ENCODE assay signal across 30 mouse cellular contexts in genomic region chr13:109727346-109727745, GRCm38 (mm10).
"Had no signal": no experiment of that assay in that cellular context is flagged by ENCODE, and none has a peak within 500 bp of the region (broad histone marks: within the 10 kb centered on the region; RNA-seq: fewer than 3 reads in every experiment).

No protein-coding gene starts in this region.

- H3K27ac ChIP-seq: limb, embryonic 10.5 days; limb, embryonic 12.5 days; limb, embryonic 15.5 days; liver, embryonic 12.5 days; liver, embryonic 13.5 days; liver, embryonic 14.5 days; liver, embryonic 15.5 days; lung, embryonic 15.5 days; macrophage; midbrain, embryonic 10.5 days; midbrain, embryonic 12.5 days; midbrain, embryonic 13.5 days; midbrain, embryonic 15.5 days; neural tube, embryonic 12.5 days had no signal

- H3K36me3 ChIP-seq: limb, embryonic 10.5 days; limb, embryonic 12.5 days; limb, embryonic 13.5 days; limb, embryonic 15.5 days; liver, embryonic 13.5 days; lung, embryonic 15.5 days; midbrain, embryonic 10.5 days; midbrain, embryonic 12.5 days; midbrain, embryonic 13.5 days; midbrain, embryonic 15.5 days; neural tube, embryonic 12.5 days had no signal

- H3K4me3 ChIP-seq: limb, embryonic 10.5 days; limb, embryonic 12.5 days; limb, embryonic 13.5 days; limb, embryonic 15.5 days; liver, embryonic 12.5 days; liver, embryonic 13.5 days; liver, embryonic 15.5 days; lung, embryonic 15.5 days; megakaryocyte, embryonic 14.5 days; midbrain, embryonic 10.5 days; midbrain, embryonic 12.5 days; midbrain, embryonic 13.5 days; midbrain, embryonic 15.5 days; myocyte; neural tube, embryonic 12.5 days had no signal

- H3K4me2 ChIP-seq: limb, embryonic 12.5 days; limb, embryonic 13.5 days; limb, embryonic 15.5 days; liver, embryonic 11.5 days; liver, embryonic 12.5 days; liver, embryonic 13.5 days; liver, embryonic 15.5 days; lung, embryonic 14.5 days; lung, embryonic 15.5 days; midbrain, embryonic 12.5 days; midbrain, embryonic 13.5 days; midbrain, embryonic 15.5 days; neural tube, embryonic 12.5 days had no signal

- H3K9ac ChIP-seq: limb, embryonic 12.5 days; limb, embryonic 13.5 days; limb, embryonic 15.5 days; liver, embryonic 12.5 days; liver, embryonic 13.5 days; liver, embryonic 14.5 days; liver, embryonic 15.5 days; liver, postnatal 0 days; lung, embryonic 14.5 days; lung, embryonic 15.5 days; midbrain, embryonic 12.5 days; midbrain, embryonic 13.5 days; midbrain, embryonic 15.5 days; neural tube, embryonic 12.5 days had no signal

- H3K4me1 ChIP-seq: lung, embryonic 15.5 days; midbrain, embryonic 10.5 days; midbrain, embryonic 12.5 days; midbrain, embryonic 13.5 days; midbrain, embryonic 15.5 days; neural tube, embryonic 12.5 days had no signal

- H3K27me3 ChIP-seq: limb, embryonic 12.5 days; limb, embryonic 13.5 days; limb, embryonic 15.5 days; liver, embryonic 12.5 days; liver, embryonic 13.5 days; liver, embryonic 15.5 days; lung, embryonic 15.5 days; megakaryocyte, embryonic 14.5 days; midbrain, embryonic 12.5 days; midbrain, embryonic 13.5 days; midbrain, embryonic 15.5 days; neural tube, embryonic 12.5 days had no signal

- DNase-seq: left cerebral cortex, postnatal 4 days; liver; liver, embryonic 13.5 days; liver, postnatal 0 days; lung, adult 18-20 months; lung, adult 2 months; lung, embryonic 14.5 days; lung, postnatal 10 days; lung, postnatal 14 days; lung, postnatal 36 days; lung, postnatal 4 days; midbrain, embryonic 14.5 days had no signal

- H3K9me3 ChIP-seq: limb, embryonic 10.5 days; limb, embryonic 12.5 days; limb, embryonic 13.5 days; limb, embryonic 15.5 days; liver, embryonic 12.5 days; liver, embryonic 13.5 days; liver, embryonic 15.5 days; lung, embryonic 15.5 days; megakaryocyte, embryonic 14.5 days; midbrain, embryonic 10.5 days; midbrain, embryonic 12.5 days; midbrain, embryonic 13.5 days; midbrain, embryonic 15.5 days; neural tube, embryonic 12.5 days had no signal

- ATAC-seq: liver, embryonic 12.5 days; liver, postnatal 0 days; lung, postnatal 0 days; midbrain, embryonic 13.5 days; midbrain, embryonic 15.5 days had no signal
